ENCODE assay signal across 28 mouse cellular contexts in genomic region chr11:50396766-50397307, GRCm38 (mm10). TPM values are rescaled to one million over a fixed set of nuclear protein-coding genes. Genes with fewer than 3 reads are reported as not detected.
DNase-seq lines count a peak whose midpoint lies in the region; ATAC-seq and TF ChIP-seq lines count a peak whose summit lies in the region.
"Had no signal": no experiment of that assay in that cellular context is flagged by ENCODE, and none has a peak within 500 bp of the region (broad histone marks: within the 10 kb centered on the region; RNA-seq: fewer than 3 reads in every experiment).

No protein-coding gene starts in this region.

- H3K27ac ChIP-seq in embryonic facial prominence, embryonic 13.5 days: no peak overlapping the region
- H3K27ac ChIP-seq in embryonic facial prominence, embryonic 10.5 days (replicated peaks): no peak overlapping the region
- H3K27ac ChIP-seq in heart, embryonic 10.5 days: no peak overlapping the region
- H3K27ac ChIP-seq in liver, postnatal 0 days (ENCODE audit: low read depth): no peak overlapping the region
- H3K27ac ChIP-seq: embryonic facial prominence, embryonic 15.5 days; forebrain, embryonic 12.5 days; gastrocnemius, adult 2 months; heart, embryonic 15.5 days; hindbrain, embryonic 15.5 days had no signal

- H3K4me1 ChIP-seq in embryonic facial prominence, embryonic 13.5 days: no peaks in the 10 kb centered on the region
- H3K4me1 ChIP-seq in embryonic facial prominence, embryonic 10.5 days: no peaks in the 10 kb centered on the region
- peaks cover 8% of the 10 kb centered on the region; the same call in 1 of the 2 replicates for H3K4me1 ChIP-seq in heart, embryonic 10.5 days
- H3K4me1 ChIP-seq in liver, postnatal 0 days (ENCODE audit: insufficient read depth): no peaks in the 10 kb centered on the region
- H3K4me1 ChIP-seq: embryonic facial prominence, embryonic 15.5 days; forebrain, embryonic 12.5 days; hindbrain, embryonic 15.5 days had no signal

- ATAC-seq in embryonic facial prominence, embryonic 13.5 days (ENCODE audit: insufficient number of reproducible peaks, insufficient read depth, low FRiP score, low TSS enrichment, low read depth): no peak
- peak; percentile 13; the same call in 1 of the 2 replicates for ATAC-seq in liver, postnatal 0 days
- ATAC-seq: forebrain, embryonic 16.5 days; inflammation-experienced regulatory T-cells, adult 6 months; intestine, postnatal 0 days had no signal

- WGBS in embryonic facial prominence, embryonic 13.5 days: 77% methylated on average over 11 of the region's 11 CpGs
- WGBS in embryonic facial prominence, embryonic 10.5 days: 80% methylated on average over 11 of the region's 11 CpGs
- 75% methylated on average over 11 of the region's 11 CpGs for whole genome bisulfite sequencing in heart, embryonic 10.5 days
- 76% methylated on average over 11 of the region's 11 CpGs for WGBS in liver, postnatal 0 days (ENCODE audit: insufficient replicate concordance)

- peaks cover 86% of the 10 kb centered on the region for H3K36me3 ChIP-seq in embryonic facial prominence, embryonic 13.5 days
- H3K36me3 ChIP-seq in embryonic facial prominence, embryonic 10.5 days (replicated peaks): peaks cover 93% of the 10 kb centered on the region
- H3K36me3 ChIP-seq in heart, embryonic 10.5 days: peaks cover 56% of the 10 kb centered on the region
- H3K36me3 ChIP-seq in liver, postnatal 0 days (replicated peaks; ENCODE audit: insufficient read depth, low read length): peaks cover 40% of the 10 kb centered on the region

- no peak overlapping the region for H3K4me3 ChIP-seq in embryonic facial prominence, embryonic 13.5 days
- H3K4me3 ChIP-seq in embryonic facial prominence, embryonic 10.5 days: no peak overlapping the region
- H3K4me3 ChIP-seq in heart, embryonic 10.5 days: no peak overlapping the region
- H3K4me3 ChIP-seq in liver, postnatal 0 days (ENCODE audit: low read depth, low read length): no peak overlapping the region
- H3K4me3 ChIP-seq: embryonic facial prominence, embryonic 15.5 days; erythroblast, embryonic 14.5 days; forebrain, embryonic 12.5 days; gastrocnemius, adult 2 months; heart, embryonic 15.5 days; hindbrain, embryonic 15.5 days had no signal

- H3K27me3 ChIP-seq in embryonic facial prominence, embryonic 13.5 days: no peaks in the 10 kb centered on the region
- H3K27me3 ChIP-seq in embryonic facial prominence, embryonic 10.5 days (replicated peaks; ENCODE audit: low read depth, poor library complexity, severe bottlenecking): no peaks in the 10 kb centered on the region
- no peaks in the 10 kb centered on the region for H3K27me3 ChIP-seq in heart, embryonic 10.5 days (ENCODE audit: insufficient read depth, poor library complexity, severe bottlenecking)
- H3K27me3 ChIP-seq in liver, postnatal 0 days (ENCODE audit: insufficient read depth, low read length): no peaks in the 10 kb centered on the region
- H3K27me3 ChIP-seq: embryonic facial prominence, embryonic 15.5 days; forebrain, embryonic 12.5 days; heart, embryonic 15.5 days; hindbrain, embryonic 15.5 days had no signal

- DNase-seq in embryonic facial prominence, embryonic 10.5 days (ENCODE audit: low spot score): no peak
- DNase-seq in heart, embryonic 10.5 days (ENCODE audit: low spot score): peak; percentile 74
- no peak for DNase-seq in heart, postnatal 36 days
- no peak for DNase-seq in liver, postnatal 0 days
- no peak for DNase-seq in liver
- DNase-seq in testis, postnatal 10 days (ENCODE audit: low spot score): peak; percentile 31
- DNase-seq in testis, postnatal 14 days (ENCODE audit: low spot score): no peak
- DNase-seq: adrenal gland, postnatal 10 days; cerebellum, adult 11 months; cerebellum, adult 8-10 months; cerebellum, postnatal 14 days; gastrocnemius, adult 2 months; gastrocnemius, postnatal 25 days; heart, postnatal 4 days had no signal

- peak overlapping the region; percentile 27; the same call in 1 of the 2 replicates for H3K9ac ChIP-seq in embryonic facial prominence, embryonic 13.5 days
- H3K9ac ChIP-seq in liver, postnatal 0 days (replicated peaks): no peak overlapping the region
- H3K9ac ChIP-seq: embryonic facial prominence, embryonic 15.5 days; forebrain, embryonic 12.5 days; heart, embryonic 15.5 days; hindbrain, embryonic 15.5 days had no signal

- intact Hi-C loops in heart, postnatal 36 days (cut with DNase I): no loop called here

- H3K4me2 ChIP-seq in embryonic facial prominence, embryonic 13.5 days: no peak overlapping the region
- no peak overlapping the region for H3K4me2 ChIP-seq in liver, postnatal 0 days (ENCODE audit: low read depth, low read length)
- H3K4me2 ChIP-seq: embryonic facial prominence, embryonic 15.5 days; forebrain, embryonic 12.5 days; heart, embryonic 11.5 days; heart, embryonic 15.5 days; hindbrain, embryonic 15.5 days had no signal

- no peaks in the 10 kb centered on the region for H3K9me3 ChIP-seq in embryonic facial prominence, embryonic 13.5 days
- H3K9me3 ChIP-seq in embryonic facial prominence, embryonic 10.5 days: no peaks in the 10 kb centered on the region
- no peaks in the 10 kb centered on the region for H3K9me3 ChIP-seq in heart, embryonic 10.5 days
- no peaks in the 10 kb centered on the region for H3K9me3 ChIP-seq in liver, postnatal 0 days (ENCODE audit: low read length)
- H3K9me3 ChIP-seq: embryonic facial prominence, embryonic 15.5 days; forebrain, embryonic 12.5 days; heart, embryonic 15.5 days; hindbrain, embryonic 15.5 days had no signal

- no peak for TF ChIP-seq EP300 in liver, postnatal 0 days (IDR thresholded peaks at IDR 0.05; ENCODE audit: low read depth)

- no peak for TF ChIP-seq CTCF in liver, postnatal 0 days (IDR thresholded peaks at IDR 0.05; ENCODE audit: low read depth)

RNA-seq across cellular contexts. Expression of gene Hnrnph1, which starts 20.0 kb away (rescaled TPM):
- polyA plus RNA-seq in embryonic facial prominence, embryonic 13.5 days (2015; fragmentation: Nextera tagmentation; extraction: Ambion mirVana): 541 and 593 TPM in 2 replicates
- 611 and 614 TPM in 2 replicates for polyA plus RNA-seq in embryonic facial prominence, embryonic 10.5 days (2016; fragmentation: Nextera tagmentation; extraction: Ambion mirVana)
- polyA plus RNA-seq in heart, embryonic 10.5 days (2016; fragmentation: Nextera tagmentation; extraction: Ambion mirVana): 253 and 367 TPM in 2 replicates
- total RNA-seq in heart, postnatal 36 days (2021): 100 to 1,000 TPM in 1 of 2 experiments, 10 to 100 TPM in 1; 97.8 to 106 TPM
- 70.1 and 71.1 TPM in 2 replicates for polyA plus RNA-seq in liver, postnatal 0 days (2015; fragmentation: Nextera tagmentation; extraction: Ambion mirVana)

RNA-seq across cellular contexts. Expression of gene Rufy1, which starts 34.1 kb away (rescaled TPM):
- polyA plus RNA-seq in embryonic facial prominence, embryonic 13.5 days (2015; fragmentation: Nextera tagmentation; extraction: Ambion mirVana): 25.3 and 28.2 TPM in 2 replicates
- 21.8 and 27.0 TPM in 2 replicates for polyA plus RNA-seq in embryonic facial prominence, embryonic 10.5 days (2016; fragmentation: Nextera tagmentation; extraction: Ambion mirVana)
- 16.6 and 18.3 TPM in 2 replicates for polyA plus RNA-seq in heart, embryonic 10.5 days (2016; fragmentation: Nextera tagmentation; extraction: Ambion mirVana)
- 10 to 100 TPM; 29.8 to 29.9 TPM for total RNA-seq in heart, postnatal 36 days (2021)
- 7.1 and 7.9 TPM in 2 replicates for polyA plus RNA-seq in liver, postnatal 0 days (2015; fragmentation: Nextera tagmentation; extraction: Ambion mirVana)

RNA-seq across cellular contexts. Expression of gene Cby3, which starts 42.6 kb away (rescaled TPM):
- polyA plus RNA-seq in embryonic facial prominence, embryonic 13.5 days (2015; fragmentation: Nextera tagmentation; extraction: Ambion mirVana): 0.52 and 0.54 TPM in 2 replicates
- 0.52 TPM in 1 of 2 replicates, not detected in the other for polyA plus RNA-seq in embryonic facial prominence, embryonic 10.5 days (2016; fragmentation: Nextera tagmentation; extraction: Ambion mirVana)
- polyA plus RNA-seq in heart, embryonic 10.5 days (2016; fragmentation: Nextera tagmentation; extraction: Ambion mirVana): 0.39 TPM in 1 of 2 replicates, not detected in the other
- total RNA-seq in heart, postnatal 36 days (2021): not detected
- 0.21 TPM in 1 of 2 replicates, not detected in the other for polyA plus RNA-seq in liver, postnatal 0 days (2015; fragmentation: Nextera tagmentation; extraction: Ambion mirVana)
- total RNA-seq: adrenal gland, postnatal 10 days; adrenal gland, postnatal 4 days; common myeloid progenitor, adult 5-6 weeks; gastrocnemius, adult 2 months; gastrocnemius, postnatal 25 days; granulocyte monocyte progenitor cell, adult 5-6 weeks; heart, postnatal 4 days had no signal
- polyA plus RNA-seq: C2C12; erythroblast, embryonic 14.5 days; forebrain, embryonic 12.5 days; heart, embryonic 11.5 days; inflammation-experienced regulatory T-cells, adult 6 months had no signal

Comparison
In these comparisons a context has a peak if more than half of its experiments do, and no peak if none do; other contexts are left out.
1. DNase-seq: peak in heart, embryonic 10.5 days (single experiment) and testis, postnatal 10 days (single experiment); none in embryonic facial prominence, embryonic 10.5 days (single experiment), heart, postnatal 36 days (0 of 2), liver, postnatal 0 days (single experiment), liver (single experiment) and testis, postnatal 14 days (single experiment).